Mouse (Mus musculus) adipocyte (in vitro differentiated cells): ENCODE results near the gene Pikfyve.

Experiments used
- DNase-seq: peaks from one replicate; pipeline ENCODE4 v3.0.0-alpha.2; 2016; ENCODE audit warnings: low spot score

Pikfyve gene

DNA sequence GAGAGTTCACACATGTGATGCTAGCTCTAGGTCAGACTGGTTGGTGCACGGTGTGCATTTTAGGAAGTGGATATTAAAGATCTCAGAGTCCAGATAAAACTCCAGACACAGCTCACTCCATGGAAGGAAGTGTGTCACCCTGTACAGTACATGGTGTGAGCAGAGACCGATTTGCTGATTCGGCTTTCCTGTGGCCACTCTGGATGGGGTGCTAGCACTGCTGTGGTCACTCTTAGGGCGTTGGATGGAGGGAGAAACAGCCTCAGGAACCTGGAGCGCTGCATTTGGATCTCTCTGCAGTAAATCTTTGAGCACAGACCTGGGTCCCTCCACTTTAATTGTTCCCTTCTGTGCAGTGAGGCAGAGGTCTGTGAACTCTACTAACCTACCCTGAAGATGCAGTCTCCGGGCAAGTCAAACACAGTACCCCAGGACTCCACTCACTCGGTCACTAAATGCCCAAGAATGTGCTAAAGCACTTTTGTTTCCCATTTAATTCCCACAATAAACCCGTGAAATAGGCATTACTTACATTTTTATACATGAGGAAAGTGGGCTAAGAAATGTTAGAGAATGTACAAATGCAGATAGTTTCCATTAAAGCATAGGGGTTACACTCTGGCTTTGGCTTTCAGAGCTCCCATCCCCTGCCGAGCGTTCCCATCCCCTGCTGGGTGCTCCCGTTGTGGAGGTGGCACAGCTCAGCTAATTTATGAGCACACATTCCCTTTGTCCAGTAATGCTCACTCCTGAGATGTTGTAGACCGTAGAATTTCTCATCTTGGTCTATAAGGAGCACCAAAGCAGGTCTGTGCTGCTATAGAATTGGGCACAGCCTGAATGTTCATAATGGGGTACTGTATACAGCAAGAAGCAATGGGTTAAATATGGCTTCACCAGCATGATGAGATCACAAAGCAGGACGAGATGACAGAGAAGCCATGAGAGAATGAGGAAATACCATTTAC lies 127.9 kb downstream of the Pikfyve start:
- no peak for DNase-seq

DNA sequence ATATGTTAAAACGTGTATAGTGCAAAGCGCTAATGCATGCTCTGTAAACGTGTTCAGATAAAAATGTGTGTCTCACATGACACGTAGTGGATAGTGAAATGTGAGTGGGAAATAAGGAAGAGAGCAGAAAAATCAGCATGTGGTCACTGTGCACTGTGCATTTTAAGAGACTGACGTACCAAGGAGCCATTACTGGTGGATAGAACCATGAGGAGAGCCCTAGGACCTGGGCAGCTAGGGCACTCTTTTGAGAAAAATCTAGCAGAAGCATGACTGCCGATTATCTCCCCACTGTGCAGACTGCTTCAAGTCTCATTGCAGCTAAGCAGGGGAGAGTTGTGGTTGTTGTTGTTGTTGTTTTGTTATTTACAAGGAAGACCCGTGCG lies 128.5 kb downstream of the Pikfyve start:
- DNase-seq: no peak
